Mouse (Mus musculus): ENCODE data around the gene Hist1h2bq. TPM values are rescaled to one million over a fixed set of nuclear protein-coding genes. Genes with fewer than 3 reads are reported as not detected.
"Not testable (repeated sequence)": the region's sequence is repeated elsewhere in the genome, so short reads cannot be mapped to it uniquely, and the experiment has no call there.

The Hist1h2bq gene
- polyA plus RNA-seq (2014; fragmentation: Nextera tagmentation; extraction: Ambion mirVana): 25.4 and 40.2 TPM in 2 replicates

GRCm38 (mm10) chr13:21810073-21810472, at the start of gene Hist1h2bq, which contains the start of gene Hist1h2ao:
Gene Hist1h2bq (minus strand): TSS chr13:21810197.
Gene Hist1h2ao (plus strand): TSS chr13:21810465.
- not testable (repeated sequence) for H3K9ac ChIP-seq (ENCODE audit: low read depth, low read length); H3K4me2 ChIP-seq (replicated peaks; ENCODE audit: low read depth, low read length); H3K4me3 ChIP-seq (ENCODE audit: low read length); H3K27me3 ChIP-seq (ENCODE audit: control insufficient read depth, insufficient read depth, low read length); H3K4me1 ChIP-seq (ENCODE audit: control insufficient read depth, insufficient read depth, low read length); H3K36me3 ChIP-seq (ENCODE audit: control insufficient read depth, insufficient read depth, low read length); H3K27ac ChIP-seq (ENCODE audit: low read depth, low read length); H3K9me3 ChIP-seq (ENCODE audit: control insufficient read depth, low read length)
- peak; percentile 98 for ATAC-seq (ENCODE audit: low FRiP score, low TSS enrichment)
- WGBS: no CpG with 5 or more reads among the region's 23 CpGs

DNA sequence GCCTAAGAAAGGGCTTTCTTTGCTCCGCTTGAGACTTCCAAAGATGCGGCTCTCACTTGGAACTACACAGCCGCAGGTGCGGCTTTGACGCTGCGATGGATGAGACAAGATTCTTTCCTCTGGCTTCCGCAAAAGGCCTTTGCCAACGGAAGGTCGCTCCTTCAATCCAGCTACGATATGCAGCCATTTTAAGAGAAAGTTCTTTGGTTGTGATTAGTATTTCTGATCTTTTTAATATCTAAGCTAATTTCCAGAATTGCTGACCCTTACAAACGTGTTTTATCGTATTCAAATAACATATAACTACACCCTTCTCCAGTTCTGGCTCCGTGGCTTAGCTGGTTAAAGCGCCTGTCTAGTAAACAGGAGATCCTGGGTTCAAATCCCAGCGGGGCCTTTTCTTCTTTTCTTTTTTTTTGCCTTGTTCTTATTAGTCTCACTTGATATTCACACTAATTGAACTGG, 45.7 kb upstream of the Hist1h2bq start:
- H3K9ac ChIP-seq (ENCODE audit: low read depth, low read length): peak overlapping the region; percentile 42; the same call in 1 of the 2 replicates
- H3K4me2 ChIP-seq (replicated peaks; ENCODE audit: low read depth, low read length): peak overlapping the region; percentile 44
- H3K4me1 ChIP-seq (ENCODE audit: control insufficient read depth, insufficient read depth, low read length): no peaks in the 10 kb centered on the region
- H3K27ac ChIP-seq (ENCODE audit: low read depth, low read length): no peak overlapping the region
- peak overlapping the region; percentile 46 for H3K4me3 ChIP-seq (ENCODE audit: low read length)
- ATAC-seq (ENCODE audit: low FRiP score, low TSS enrichment): peak; percentile 44; the same call in 1 of the 2 replicates
- no peaks in the 10 kb centered on the region for H3K27me3 ChIP-seq (ENCODE audit: control insufficient read depth, insufficient read depth, low read length)
- H3K36me3 ChIP-seq (ENCODE audit: control insufficient read depth, insufficient read depth, low read length): no peaks in the 10 kb centered on the region
- no peaks in the 10 kb centered on the region for H3K9me3 ChIP-seq (ENCODE audit: control insufficient read depth, low read length)
- WGBS: under 1% methylated on average over 15 of the region's 15 CpGs

DNA sequence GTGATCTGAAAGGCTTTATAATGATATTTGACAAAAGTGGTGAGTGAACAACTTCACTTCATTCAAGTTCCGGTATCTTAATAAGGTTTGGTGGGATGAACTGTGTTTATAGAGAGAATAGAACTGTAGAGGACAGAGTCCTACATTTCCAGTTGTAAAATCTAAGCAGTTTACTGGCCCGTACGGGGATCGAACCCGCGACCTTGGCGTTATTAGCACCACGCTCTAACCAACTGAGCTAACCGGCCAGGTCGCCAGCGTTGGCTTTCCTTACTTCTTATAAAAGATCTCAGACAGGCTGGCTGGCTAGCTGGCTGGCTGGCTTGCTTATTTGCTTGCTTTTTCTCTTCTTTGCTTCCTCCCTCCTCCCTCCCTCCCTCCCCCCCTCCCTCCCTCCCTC, 45.1 kb upstream of the Hist1h2bq start:
- WGBS: under 1% methylated on average over 11 of the region's 11 CpGs
- H3K9me3 ChIP-seq (ENCODE audit: control insufficient read depth, low read length): no peaks in the 10 kb centered on the region
- H3K27ac ChIP-seq (ENCODE audit: low read depth, low read length): no peak overlapping the region
- peak overlapping the region; percentile 42; the same call in 1 of the 2 replicates for H3K9ac ChIP-seq (ENCODE audit: low read depth, low read length)
- H3K4me1 ChIP-seq (ENCODE audit: control insufficient read depth, insufficient read depth, low read length): no peaks in the 10 kb centered on the region
- peak; percentile 78 for ATAC-seq (ENCODE audit: low FRiP score, low TSS enrichment)
- peak overlapping the region; percentile 46 for H3K4me3 ChIP-seq (ENCODE audit: low read length)
- no peaks in the 10 kb centered on the region for H3K36me3 ChIP-seq (ENCODE audit: control insufficient read depth, insufficient read depth, low read length)
- no peaks in the 10 kb centered on the region for H3K27me3 ChIP-seq (ENCODE audit: control insufficient read depth, insufficient read depth, low read length)
- H3K4me2 ChIP-seq (replicated peaks; ENCODE audit: low read depth, low read length): peak overlapping the region; percentile 44

GRCm38 (mm10) chr13:21852215-21852945, 42.4 kb upstream of the Hist1h2bq start:
- Histone ChIP-seq H3K4me2 (replicated peaks; ENCODE audit: low read depth, low read length) (no peak overlapping the region), H3K4me1 (ENCODE audit: control insufficient read depth, insufficient read depth, low read length) (no peaks in the 10 kb centered on the region), H3K27ac (ENCODE audit: low read depth, low read length) (no peak overlapping the region), H3K9me3 (ENCODE audit: control insufficient read depth, low read length) (no peaks in the 10 kb centered on the region), H3K36me3 (ENCODE audit: control insufficient read depth, insufficient read depth, low read length) (no peaks in the 10 kb centered on the region), H3K27me3 (ENCODE audit: control insufficient read depth, insufficient read depth, low read length) (no peaks in the 10 kb centered on the region), H3K4me3 (ENCODE audit: low read length) (no peak overlapping the region), H3K9ac (ENCODE audit: low read depth, low read length) (no peak overlapping the region)
- whole genome bisulfite sequencing: 59% methylated on average over 3 of the region's 3 CpGs
- no peak for ATAC-seq (ENCODE audit: low FRiP score, low TSS enrichment)

- H3K9me3 ChIP-seq (ENCODE audit: control insufficient read depth, low read length); H3K27me3 ChIP-seq (ENCODE audit: control insufficient read depth, insufficient read depth, low read length); H3K4me2 ChIP-seq (replicated peaks; ENCODE audit: low read depth, low read length); H3K9ac ChIP-seq (ENCODE audit: low read depth, low read length); H3K27ac ChIP-seq (ENCODE audit: low read depth, low read length); H3K4me3 ChIP-seq (ENCODE audit: low read length); ATAC-seq (ENCODE audit: low FRiP score, low TSS enrichment); H3K4me1 ChIP-seq (ENCODE audit: control insufficient read depth, insufficient read depth, low read length); H3K36me3 ChIP-seq (ENCODE audit: control insufficient read depth, insufficient read depth, low read length): not testable (repeated sequence)
- WGBS: 60% methylated on average over 1 of the region's 1 CpGs
These were observed 40.7 kb upstream of the Hist1h2bq start for GRCm38 (mm10) chr13:21850696-21851095.

DNA sequence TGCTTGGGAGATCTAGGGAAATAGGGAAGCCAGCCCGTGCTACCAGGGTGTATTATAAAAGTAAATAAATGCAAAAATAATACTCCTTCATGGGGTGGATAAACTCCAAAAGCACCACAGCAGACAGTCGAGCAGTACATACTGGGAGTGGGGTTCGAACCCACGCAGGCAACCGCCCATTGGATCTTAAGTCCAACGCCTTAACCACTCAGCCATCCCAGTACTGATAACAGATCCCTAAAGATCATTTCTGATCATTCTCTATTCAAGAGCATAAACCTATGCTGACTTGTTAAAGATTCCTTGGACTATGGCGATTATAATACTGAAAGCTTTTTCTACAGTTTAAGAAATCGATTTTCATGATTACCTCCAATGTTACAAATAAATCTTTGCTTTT, 37.9 kb upstream of the Hist1h2bq start:
- Histone ChIP-seq H3K9ac (ENCODE audit: low read depth, low read length) (no peak overlapping the region), H3K27ac (ENCODE audit: low read depth, low read length) (no peak overlapping the region), H3K27me3 (ENCODE audit: control insufficient read depth, insufficient read depth, low read length) (no peaks in the 10 kb centered on the region), H3K4me2 (replicated peaks; ENCODE audit: low read depth, low read length) (no peak overlapping the region), H3K4me3 (ENCODE audit: low read length) (no peak overlapping the region), H3K9me3 (ENCODE audit: control insufficient read depth, low read length) (no peaks in the 10 kb centered on the region), H3K4me1 (ENCODE audit: control insufficient read depth, insufficient read depth, low read length) (no peaks in the 10 kb centered on the region), H3K36me3 (ENCODE audit: control insufficient read depth, insufficient read depth, low read length) (no peaks in the 10 kb centered on the region)
- no peak for ATAC-seq (ENCODE audit: low FRiP score, low TSS enrichment)
- WGBS: 26% methylated on average over 8 of the region's 8 CpGs

GRCm38 (mm10) chr13:21846356-21846755, 36.4 kb upstream of the Hist1h2bq start:
- not testable (repeated sequence) for H3K27me3 ChIP-seq (ENCODE audit: control insufficient read depth, insufficient read depth, low read length); ATAC-seq (ENCODE audit: low FRiP score, low TSS enrichment); H3K9me3 ChIP-seq (ENCODE audit: control insufficient read depth, low read length); H3K4me1 ChIP-seq (ENCODE audit: control insufficient read depth, insufficient read depth, low read length); H3K27ac ChIP-seq (ENCODE audit: low read depth, low read length); H3K4me3 ChIP-seq (ENCODE audit: low read length); H3K9ac ChIP-seq (ENCODE audit: low read depth, low read length); H3K36me3 ChIP-seq (ENCODE audit: control insufficient read depth, insufficient read depth, low read length); H3K4me2 ChIP-seq (replicated peaks; ENCODE audit: low read depth, low read length)

DNA sequence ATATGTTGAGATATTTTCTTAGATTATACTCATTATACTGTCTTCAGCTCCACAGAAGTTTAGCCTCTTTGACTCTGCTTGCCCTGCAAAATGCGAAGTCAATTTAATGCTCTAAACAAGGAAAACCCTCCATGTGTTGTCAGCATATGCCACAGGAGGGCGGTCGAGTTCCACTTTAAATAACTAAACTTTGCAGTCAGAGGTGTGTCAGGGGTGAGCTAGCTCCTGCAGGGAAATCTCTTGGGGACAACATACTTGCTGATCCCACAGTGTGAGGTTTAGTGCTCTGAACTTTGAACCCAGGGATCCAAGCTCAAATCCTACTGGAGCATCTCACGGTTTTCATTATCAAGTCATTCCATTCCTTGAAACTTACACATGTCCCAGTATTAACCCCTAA, 30.5 kb upstream of the Hist1h2bq start:
- not testable (repeated sequence) for H3K27me3 ChIP-seq (ENCODE audit: control insufficient read depth, insufficient read depth, low read length); H3K9me3 ChIP-seq (ENCODE audit: control insufficient read depth, low read length); H3K27ac ChIP-seq (ENCODE audit: low read depth, low read length); H3K9ac ChIP-seq (ENCODE audit: low read depth, low read length); H3K4me3 ChIP-seq (ENCODE audit: low read length); H3K4me1 ChIP-seq (ENCODE audit: control insufficient read depth, insufficient read depth, low read length); H3K36me3 ChIP-seq (ENCODE audit: control insufficient read depth, insufficient read depth, low read length); H3K4me2 ChIP-seq (replicated peaks; ENCODE audit: low read depth, low read length)
- ATAC-seq (ENCODE audit: low FRiP score, low TSS enrichment): peak; percentile 74
- no CpG with 5 or more reads among the region's 4 CpGs for WGBS

DNA sequence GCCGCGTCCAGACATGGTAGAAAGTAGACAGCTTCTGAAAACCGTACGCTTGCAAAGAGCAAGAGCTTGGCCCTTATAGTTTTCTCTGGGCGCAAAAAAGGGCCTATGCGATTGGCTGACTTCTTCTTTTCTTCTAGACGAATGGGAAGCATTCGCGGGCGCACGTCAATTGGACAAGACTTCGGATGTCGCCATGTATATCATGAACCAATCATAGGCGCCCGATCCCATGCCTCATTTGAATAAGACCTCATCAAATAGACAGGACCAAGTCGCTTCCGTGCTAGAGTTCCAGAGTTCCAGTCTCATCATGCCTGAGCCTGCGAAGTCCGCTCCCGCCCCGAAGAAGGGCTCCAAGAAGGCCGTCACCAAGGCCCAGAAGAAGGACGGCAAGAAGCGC, 23.5 kb upstream of the Hist1h2bq start, which contains the start of the genes Hist1h2ap and Hist1h2br:
Gene Hist1h2ap (minus strand): TSS at position 47 of the 400 bp plus-strand sequence.
Gene Hist1h2br (plus strand): TSS at position 283 of the 400 bp plus-strand sequence.
- not testable (repeated sequence) for H3K27ac ChIP-seq (ENCODE audit: low read depth, low read length); H3K4me2 ChIP-seq (replicated peaks; ENCODE audit: low read depth, low read length); H3K9ac ChIP-seq (ENCODE audit: low read depth, low read length); H3K27me3 ChIP-seq (ENCODE audit: control insufficient read depth, insufficient read depth, low read length); H3K9me3 ChIP-seq (ENCODE audit: control insufficient read depth, low read length); H3K4me1 ChIP-seq (ENCODE audit: control insufficient read depth, insufficient read depth, low read length); H3K36me3 ChIP-seq (ENCODE audit: control insufficient read depth, insufficient read depth, low read length); H3K4me3 ChIP-seq (ENCODE audit: low read length)
- peak; percentile 95 for ATAC-seq (ENCODE audit: low FRiP score, low TSS enrichment)
- no CpG with 5 or more reads among the region's 24 CpGs for WGBS

Data from kidney, embryonic 14.5 days (tissue).